Mouse (Mus musculus): ENCODE measurements around the gene Adh4.
A peak's percentile ranks its signal among the peaks of the same experiment; 100 is the strongest.
"Not testable (repeated sequence)": the region's sequence is repeated elsewhere in the genome, so short reads cannot be mapped to it uniquely, and the experiment has no call there.

Gene Adh4

DNA sequence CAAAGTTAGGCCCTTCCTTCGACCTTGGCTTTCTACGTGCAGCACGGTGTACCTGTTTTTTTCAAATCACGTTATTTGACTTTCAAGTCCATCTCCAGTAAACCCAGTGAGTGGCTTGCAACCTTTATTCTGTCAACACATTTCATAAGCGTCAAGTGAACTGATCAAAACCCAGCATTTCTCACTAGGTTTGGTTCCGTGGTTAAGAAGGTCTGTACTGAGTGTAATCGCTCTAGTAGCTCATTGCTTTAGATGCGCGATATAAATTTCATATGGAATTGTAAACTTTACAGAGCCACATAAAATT is 28.2 kb downstream of the Adh4 start:
- no peak for DNase-seq (ENCODE audit: low spot score in 2 of 2)

DNA sequence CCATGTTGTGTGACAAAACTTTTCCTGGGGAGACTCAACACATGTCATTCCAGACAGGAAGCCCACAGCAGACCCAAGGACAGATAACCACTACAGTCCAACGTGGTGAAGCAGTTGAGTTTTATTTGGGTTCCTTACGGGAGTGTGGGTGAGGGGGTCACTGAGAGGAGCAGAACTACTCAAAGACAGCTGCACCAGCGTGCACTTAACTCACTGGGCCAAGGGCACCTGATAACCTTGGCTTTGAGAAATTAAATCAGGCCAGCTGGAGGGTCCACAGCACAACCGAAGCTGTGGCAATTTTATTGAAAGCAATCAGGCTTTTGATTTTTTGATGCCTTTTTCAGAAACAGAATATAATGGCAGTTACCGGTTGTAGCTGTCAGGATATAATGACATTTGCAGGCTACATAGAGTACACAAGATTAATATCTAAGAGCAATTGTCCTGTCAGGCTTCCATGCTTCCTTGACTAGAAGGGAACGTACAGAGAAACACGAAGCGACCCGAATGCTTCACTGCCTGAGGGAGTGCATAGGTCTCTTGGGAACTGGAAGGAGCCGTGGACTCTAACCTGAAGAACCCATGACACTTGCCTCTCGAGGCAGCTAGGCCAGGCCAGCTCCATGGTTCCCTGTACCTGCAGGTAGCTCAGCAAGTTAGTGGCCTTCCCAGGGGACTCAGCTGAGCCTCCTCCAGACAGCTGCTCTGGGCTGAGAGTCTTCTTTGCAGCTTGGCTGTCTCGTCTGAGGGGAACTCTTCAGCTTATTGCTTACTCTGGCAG is 33.0 kb downstream of the Adh4 start:
- no peak for DNase-seq (ENCODE audit: low spot score in 2 of 2)

GRCm38 (mm10) chr3:138452169-138452568 is 36.9 kb downstream of the Adh4 start:
- no peak for DNase-seq (ENCODE audit: low spot score in 2 of 2)

DNA sequence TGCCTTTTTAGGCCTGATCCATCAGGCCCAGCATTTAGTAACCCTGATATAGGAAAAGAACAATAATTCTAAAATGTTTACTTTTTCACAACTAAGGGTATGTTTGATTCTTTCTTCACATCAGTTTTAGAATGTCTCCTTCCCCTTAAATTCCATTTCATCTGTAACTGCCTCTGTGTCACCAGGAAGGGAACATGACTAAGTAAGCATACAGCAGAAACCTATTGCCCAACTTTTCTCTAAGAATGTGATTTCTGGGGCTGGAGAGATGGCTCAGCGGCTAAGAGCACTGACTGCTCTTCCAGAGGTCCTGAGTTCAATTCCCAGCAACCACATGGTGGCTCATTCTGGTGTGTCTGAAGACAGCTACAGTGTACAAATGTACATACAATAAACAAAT is 39.0 kb downstream of the Adh4 start:
- DNase-seq (ENCODE audit: low spot score in 2 of 2): no peak

DNA sequence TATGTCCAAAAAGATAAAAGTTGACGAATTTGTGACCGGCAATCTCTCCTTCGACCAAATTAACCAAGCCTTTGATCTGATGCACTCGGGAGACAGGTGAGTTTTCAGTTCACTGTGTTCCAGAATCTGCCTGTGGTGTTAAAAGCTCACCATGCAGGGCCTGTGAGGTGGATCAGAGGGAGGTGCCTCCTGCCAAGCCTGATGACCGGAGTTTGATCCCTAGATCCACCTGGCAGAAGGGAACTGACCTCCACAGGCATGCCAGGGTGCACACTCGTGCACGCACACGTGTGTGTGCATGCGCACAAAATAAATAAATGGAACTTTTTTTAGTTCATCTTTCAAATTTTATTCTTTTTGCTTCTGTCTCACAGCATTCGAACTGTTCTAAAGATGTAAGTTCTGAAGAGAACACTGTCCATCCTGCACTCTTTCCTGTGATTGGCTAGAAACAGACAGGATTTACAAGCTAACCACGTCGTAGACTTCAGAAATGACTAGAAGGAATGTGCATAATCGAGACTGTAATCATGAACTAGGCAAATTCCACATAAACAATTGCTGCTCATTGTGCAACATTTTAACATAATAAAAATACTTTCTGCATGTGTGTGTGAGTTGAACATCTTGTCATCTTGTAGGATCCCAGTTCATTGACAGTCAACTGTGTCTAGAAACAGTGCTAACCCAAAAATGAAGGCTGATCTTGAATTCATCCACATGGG is 39.6 kb downstream of the Adh4 start:
- DNase-seq (ENCODE audit: low spot score in 2 of 2): no peak

- no peak for DNase-seq (ENCODE audit: low spot score in 2 of 2)
Measured at GRCm38 (mm10) chr3:138458441-138458840, 43.2 kb downstream of the Adh4 start.

- DNase-seq (ENCODE audit: low spot score in 2 of 2): peak; percentile 33 to 58
Measured at GRCm38 (mm10) chr3:138460260-138460659, 45.0 kb downstream of the Adh4 start.

DNA sequence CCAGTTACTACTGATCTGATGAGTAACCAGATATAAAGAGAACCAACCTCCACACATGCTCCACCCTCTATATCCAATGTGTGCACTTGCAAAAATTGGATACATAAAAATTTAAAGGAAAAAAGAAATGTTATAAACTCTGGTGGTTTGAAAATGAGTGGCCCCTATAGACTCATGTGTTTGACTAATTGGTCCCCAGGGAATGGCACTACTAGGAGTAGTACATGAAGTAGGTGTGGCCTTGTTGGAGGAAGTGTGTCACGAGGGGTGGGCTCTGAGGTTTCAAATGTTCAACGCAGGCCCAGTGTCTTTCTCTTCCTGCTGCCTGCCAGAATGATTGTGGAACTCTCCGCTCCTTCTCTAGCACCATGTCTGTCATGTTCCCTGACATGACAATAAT is 46.6 kb downstream of the Adh4 start:
- DNase-seq (ENCODE audit: low spot score in 2 of 2): no peak

DNA sequence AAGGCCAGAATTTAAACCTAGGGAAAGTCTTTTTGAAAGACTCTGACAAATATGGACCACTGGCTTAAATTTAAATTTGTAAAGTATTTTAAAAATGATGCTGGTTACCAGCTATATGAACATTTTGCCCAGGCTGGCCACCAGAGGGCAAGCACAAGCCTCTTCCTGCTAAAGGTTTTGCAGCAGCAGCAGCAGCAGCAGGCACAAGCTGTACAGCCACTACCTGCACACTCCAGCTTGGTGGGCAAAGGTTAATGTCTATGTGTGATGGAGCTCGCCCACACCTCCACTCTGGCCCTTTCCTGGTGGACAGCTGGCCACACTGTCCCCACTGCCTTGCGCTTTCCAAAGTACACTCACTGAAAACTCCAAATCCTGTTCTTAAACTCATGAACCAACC is 47.9 kb downstream of the Adh4 start:
- DNase-seq (ENCODE audit: low spot score in 2 of 2): no peak

GRCm38 (mm10) chr3:138463807-138464206 is 48.5 kb downstream of the Adh4 start:
- DNase-seq (ENCODE audit: low spot score in 2 of 2): no peak

GRCm38 (mm10) chr3:138464573-138465147 is 49.4 kb downstream of the Adh4 start:
- no peak for DNase-seq (ENCODE audit: low spot score in 2 of 2)

DNA sequence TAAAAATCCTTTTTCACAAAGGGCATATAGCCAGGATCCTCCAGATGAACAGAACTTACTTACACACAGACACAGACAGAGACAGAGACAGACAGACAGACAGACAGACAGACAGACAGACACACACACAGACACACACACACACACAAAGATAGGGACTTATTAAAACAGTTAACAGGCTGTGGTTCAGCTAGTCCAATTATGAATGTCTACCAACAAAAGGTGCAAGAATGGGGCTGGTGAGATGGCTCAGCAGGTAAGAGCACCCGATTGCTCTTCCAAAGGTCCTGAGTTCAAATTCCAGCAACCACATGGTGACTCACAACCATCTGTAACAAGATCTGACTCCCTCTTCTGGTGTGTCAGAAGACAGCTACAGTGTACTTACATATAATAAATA is 51.4 kb downstream of the Adh4 start:
- DNase-seq (ENCODE audit: low spot score in 2 of 2): not testable (repeated sequence)

- DNase-seq (ENCODE audit: low spot score in 2 of 2): no peak
Measured at GRCm38 (mm10) chr3:138471066-138471465, 55.8 kb downstream of the Adh4 start.

- DNase-seq (ENCODE audit: low spot score in 2 of 2): no peak
Measured at GRCm38 (mm10) chr3:138479489-138479888, 64.2 kb downstream of the Adh4 start.

Measured in frontal cortex, postnatal 36 days (tissue).